Mouse (Mus musculus) layer of hippocampus, adult 8-10 months (tissue): Measurements from ENCODE around the gene Gstp1. TPM values are rescaled to one million over a fixed set of nuclear protein-coding genes. Genes with fewer than 3 reads are reported as not detected.
A peak's percentile ranks its signal among the peaks of the same experiment; 100 is the strongest.

Source experiments
- DNase-seq, 2 experiments: peaks; one replicate each; pipeline ENCODE4 v3.0.0; 2022; ENCODE audit warnings: low spot score in 2 of 2
- total RNA-seq, 4 experiments: library from RNA; stranded (reverse); gene quantifications; 2 replicates each; pipeline ENCODE4 v1.2.4; 2022

Gene Gstp1
- total RNA-seq, 4 experiments from 2014 or later = 395 to 468 (median 434) TPM

DNA sequence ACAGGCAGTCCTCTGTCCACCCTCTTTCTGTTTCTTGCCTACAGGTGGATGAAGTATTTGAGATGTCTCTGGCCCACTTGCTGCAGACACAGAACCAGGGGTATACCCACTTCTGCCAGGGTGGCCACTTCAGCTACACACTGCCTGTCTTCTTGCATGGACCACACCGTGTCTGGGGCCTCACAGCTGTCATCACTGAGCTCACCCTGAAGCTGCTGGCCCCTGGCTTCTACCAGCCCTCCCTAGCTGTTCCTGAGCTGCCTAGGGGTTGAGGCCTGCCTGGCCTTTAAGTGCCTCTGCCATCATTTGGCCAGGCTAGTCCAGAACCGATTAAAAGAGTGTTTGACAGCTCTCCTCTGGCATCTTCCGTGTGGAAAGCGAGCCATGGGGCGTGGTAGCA, 36.0 kb downstream of the Gstp1 start:
- no peak for DNase-seq

DNA sequence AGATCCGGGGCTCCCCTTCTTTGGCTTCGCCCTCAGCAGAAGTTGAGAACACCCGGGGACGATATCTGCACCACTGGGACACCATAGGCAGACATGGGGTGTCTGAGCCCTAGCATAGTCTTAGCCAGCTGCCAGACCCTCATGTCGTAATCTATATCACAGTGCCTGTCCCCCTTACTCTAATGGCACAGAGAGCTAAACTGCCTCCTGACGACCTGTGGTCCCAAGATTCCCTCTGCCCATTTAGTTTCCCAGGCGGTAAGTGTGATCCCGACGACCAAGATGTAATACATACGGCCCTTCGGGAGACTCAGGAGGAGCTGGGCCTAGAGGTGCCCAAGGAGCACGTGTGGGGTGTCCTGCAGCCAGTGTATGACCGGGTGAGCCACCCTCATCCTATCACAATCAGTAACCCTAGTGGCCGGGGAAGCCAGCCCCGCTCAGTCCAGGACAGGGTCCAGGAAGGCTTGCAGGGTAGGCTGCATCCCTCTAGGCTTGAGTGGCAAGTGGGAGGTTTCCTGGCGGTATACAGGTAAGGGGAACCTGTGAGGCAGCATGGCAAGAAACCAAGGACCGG, 36.7 kb downstream of the Gstp1 start:
- DNase-seq = no peak

DNA sequence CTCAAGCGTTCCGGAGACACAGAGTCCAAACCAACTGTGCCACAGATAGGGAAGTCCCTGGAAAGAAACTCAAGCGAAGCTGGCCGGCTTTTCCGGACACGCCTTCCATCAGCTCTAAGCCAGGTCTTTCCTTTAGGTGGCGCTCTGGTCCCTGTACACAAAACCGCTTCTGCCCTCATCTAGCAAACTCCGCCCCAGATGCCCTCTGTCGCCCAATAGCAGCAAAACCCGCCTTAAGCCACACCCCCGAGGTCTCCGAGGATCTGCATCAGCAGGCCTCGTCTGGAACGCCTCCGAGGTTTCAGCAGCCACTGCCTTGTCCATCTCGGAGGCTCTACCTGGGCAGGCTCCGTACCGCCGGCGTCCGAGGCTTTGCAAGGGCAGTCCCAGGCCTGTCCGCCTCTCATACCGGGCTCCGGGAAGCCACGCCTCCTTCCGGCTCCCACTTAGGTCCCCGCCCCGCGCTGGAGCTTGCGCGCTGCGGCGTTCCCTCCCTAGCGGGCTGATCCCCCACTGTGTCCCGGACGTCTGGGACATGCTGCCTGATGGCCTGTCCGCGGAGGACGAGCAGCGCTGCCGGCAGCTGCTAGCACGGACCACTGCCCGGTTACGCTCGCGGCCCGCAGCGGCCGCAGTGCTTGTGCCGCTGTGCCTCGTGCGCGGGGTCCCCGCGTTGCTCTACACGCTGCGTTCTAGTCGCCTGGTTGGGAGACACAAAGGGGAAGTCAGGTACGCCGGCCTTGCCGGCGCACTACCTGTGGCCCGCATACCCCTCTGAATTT, 37.5 kb downstream of the Gstp1 start, which contains the start of the genes Nudt8 and Gm49405:
Gene Nudt8, plus strand, starts transcription at position 462 of the 782 bp plus-strand sequence.
Gene Gm49405, plus strand, starts transcription at position 508 of the 782 bp plus-strand sequence.
- peak; percentile 95 to 97 for DNase-seq

GRCm38 (mm10) chr19:3999121-3999730, 38.6 kb downstream of the Gstp1 start:
- DNase-seq = no peak

DNA sequence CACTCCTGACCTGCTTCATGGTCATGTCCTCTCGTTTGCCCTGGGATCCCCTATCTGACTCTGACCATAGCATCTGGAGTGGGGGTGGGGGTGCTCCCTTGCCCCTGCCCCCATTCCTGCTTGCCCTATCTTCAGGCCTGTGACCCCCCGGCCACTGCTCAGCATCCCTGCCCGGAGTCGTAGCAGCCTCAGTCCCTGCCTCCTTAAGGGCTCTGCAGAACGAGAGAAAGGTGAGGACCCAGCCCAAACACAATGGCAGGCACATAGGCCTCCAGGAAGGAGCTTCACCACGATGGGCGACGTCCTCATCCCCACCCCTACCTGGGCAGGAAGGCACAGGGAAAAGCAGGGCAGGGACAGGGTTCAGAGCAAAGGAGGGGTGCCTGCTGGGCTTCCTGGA, 39.5 kb downstream of the Gstp1 start:
- no peak for DNase-seq

- no peak for DNase-seq
These were observed 40.6 kb downstream of the Gstp1 start for GRCm38 (mm10) chr19:3997231-3997630.

- no peak for DNase-seq
These were observed 41.0 kb downstream of the Gstp1 start for GRCm38 (mm10) chr19:3996747-3997146.

DNA sequence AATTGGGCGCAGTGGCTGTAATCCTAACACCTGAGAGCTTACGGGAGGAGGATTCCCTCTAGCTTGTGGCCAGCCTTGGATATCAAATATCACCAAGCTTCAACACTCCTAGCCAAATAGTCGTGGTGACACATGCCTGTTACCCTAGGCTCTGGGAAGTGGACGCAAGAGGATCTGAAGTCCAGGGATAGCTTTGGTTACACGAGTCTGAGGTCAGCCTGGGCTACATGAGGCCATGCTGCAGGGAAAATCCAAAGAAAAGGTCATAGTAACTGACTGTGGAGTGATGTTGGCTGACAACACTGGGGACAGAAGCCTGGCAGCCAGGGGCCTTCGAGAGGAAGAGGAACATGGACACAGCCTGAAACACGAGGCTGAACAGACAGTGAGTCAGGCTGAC, 41.7 kb downstream of the Gstp1 start:
- no peak for DNase-seq

- no peak for DNase-seq
These were observed 42.3 kb downstream of the Gstp1 start for GRCm38 (mm10) chr19:3995505-3995904.

DNA sequence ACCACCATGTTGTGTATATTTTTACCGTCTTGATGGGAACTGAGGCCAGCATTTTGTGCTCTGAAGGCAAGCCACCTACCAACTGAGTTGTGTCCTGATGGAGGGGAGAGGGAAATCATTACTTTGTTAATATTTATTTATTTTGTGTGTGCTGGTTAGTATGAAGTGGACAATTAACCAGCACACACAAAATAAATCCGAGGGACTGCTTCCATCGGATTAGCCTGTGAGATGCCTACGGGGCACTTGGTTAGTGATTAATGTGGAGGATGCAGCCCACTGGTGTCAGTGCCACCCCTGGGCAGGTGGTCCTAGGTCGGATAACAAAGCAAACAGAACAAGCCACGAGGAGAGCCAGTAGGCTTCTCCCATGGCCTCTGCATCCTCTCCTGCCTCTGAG, 42.9 kb downstream of the Gstp1 start:
- no peak for DNase-seq

DNA sequence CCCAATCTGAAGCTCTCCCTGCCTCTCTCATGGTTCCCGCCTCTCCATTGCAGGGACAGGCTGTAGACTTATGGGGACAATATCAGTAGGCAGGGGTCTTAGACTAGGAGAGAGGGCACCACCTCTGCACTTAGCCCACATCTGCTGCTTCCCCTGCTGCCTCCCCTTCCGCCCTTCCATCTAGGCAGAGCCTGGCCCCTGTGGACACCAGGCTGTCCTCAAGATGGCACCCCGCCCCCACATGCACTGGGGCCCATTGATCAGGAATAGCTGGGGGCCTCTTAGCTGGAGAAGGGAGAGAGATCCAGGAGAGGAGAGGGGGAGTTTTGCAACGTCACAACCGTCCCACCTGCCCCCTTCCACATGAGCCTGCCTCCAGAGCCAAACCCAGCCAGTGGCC, 45.4 kb downstream of the Gstp1 start, which contains the start of gene Tbx10:
Gene Tbx10, plus strand, starts transcription at position 337 of the 400 bp plus-strand sequence.
- no peak for DNase-seq

- DNase-seq = no peak
These were observed 45.8 kb downstream of the Gstp1 start for GRCm38 (mm10) chr19:3991966-3992365.

DNA sequence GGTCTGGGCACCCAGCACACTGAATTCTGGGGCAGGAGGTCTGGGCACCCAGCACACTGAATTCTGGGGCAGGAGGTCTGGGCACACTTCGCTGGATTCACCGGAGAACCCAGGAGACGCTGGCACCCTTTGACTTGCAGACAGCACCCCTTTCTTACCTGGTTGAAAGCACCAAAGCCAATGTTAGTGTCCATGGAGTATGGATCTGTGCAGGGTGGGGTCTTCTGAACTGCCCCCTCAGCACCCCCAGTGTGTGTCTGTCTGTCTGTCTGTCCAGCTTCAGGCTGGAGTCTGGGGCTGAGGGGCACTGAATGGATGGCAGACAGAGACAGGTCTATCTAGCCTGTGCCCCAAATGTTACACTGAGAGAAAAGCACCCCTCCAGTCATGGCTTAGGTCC, 46.2 kb downstream of the Gstp1 start:
- no peak for DNase-seq

DNA sequence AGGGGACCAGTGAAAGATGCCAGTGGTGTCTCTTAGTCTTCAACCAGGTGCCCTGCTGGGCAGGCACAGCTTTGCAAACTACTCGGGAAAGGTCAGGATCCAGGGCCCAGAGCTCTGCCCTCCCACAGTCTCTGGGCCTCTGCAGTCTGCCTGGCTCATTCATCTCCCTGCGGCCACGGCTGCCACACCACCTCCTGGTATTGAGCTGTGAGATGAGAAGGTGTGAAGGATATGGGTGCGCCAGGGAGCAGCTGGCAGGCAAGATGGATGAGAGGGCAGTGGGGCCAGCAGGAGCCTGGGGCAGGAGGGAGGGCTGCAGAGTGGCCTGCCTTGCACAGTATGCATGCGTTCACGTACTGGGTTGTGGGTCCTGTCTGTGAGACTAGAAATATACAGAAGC, 47.0 kb downstream of the Gstp1 start:
- DNase-seq = no peak

DNA sequence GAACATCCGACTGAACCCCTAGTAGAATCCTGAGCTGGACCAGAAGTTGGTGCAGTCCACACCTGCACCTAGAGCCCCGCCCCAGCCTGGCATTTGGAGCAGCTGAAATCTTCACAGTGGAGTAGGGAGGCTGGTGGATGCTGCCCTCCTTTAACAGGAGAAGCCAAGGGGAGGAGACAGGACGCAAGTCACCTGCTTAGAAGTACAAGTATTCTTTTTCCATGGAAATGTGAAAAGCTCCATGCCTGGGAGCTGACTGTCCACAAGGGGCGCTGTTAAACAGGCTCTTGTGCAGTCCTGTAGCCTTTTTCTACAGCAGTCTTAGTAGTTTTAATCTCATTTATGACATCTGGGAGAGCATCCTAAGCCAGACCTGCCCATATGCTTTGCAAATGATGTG, 49.0 kb downstream of the Gstp1 start:
- DNase-seq = no peak

- DNase-seq = no peak
These were observed 49.7 kb downstream of the Gstp1 start for GRCm38 (mm10) chr19:3988066-3988465.

DNA sequence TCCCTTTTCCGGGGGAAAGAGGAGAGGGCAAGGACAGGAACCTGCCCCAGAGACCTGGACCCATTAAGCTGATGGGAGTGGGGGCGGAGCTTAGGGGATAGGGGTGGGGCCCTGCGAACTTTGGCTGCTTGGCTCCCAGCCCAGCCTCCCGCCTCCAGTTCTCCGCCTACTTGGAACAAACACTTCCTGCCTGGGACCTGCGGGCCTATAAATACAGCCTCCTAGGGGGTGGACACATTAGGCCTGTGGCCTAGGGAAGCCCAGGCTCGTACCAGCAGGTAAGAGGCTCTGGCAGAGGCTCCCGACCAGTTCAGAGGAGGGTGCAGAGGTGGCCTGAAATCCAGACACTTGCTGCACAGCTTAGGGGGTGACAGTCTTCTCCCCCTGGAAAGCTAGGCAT, 51.5 kb downstream of the Gstp1 start, which contains the start of gene Acy3:
Gene Acy3, plus strand, starts transcription at position 237 of the 400 bp plus-strand sequence.
- peak in 1 of 2 experiments; percentile 47 for DNase-seq

Other genes with a start within 250 kb of the Gstp1 start
- gene Chka, start 186.2 kb downstream of the Gstp1 start, total RNA-seq = 100 to 1,000 TPM in 2 of 4 experiments, 10 to 100 TPM in 2; 77.7 to 128 (median 104) TPM
- 10 to 100 TPM; 19.4 to 39.9 (median 30.6) TPM for gene Tcirg1, start 130.9 kb downstream of the Gstp1 start, total RNA-seq
- gene Ndufs8, start 125.2 kb downstream of the Gstp1 start, total RNA-seq = 100 to 1,000 TPM; 114 to 145 (median 126) TPM
- 1 to 10 TPM; 3.5 to 7.6 (median 5.5) TPM for gene Aldh3b1, start 108.2 kb downstream of the Gstp1 start, total RNA-seq
- 10 to 100 TPM; 12.1 to 49.4 (median 31.1) TPM for gene Unc93b1, start 102.8 kb downstream of the Gstp1 start, total RNA-seq
- not detected for gene Aldh3b3, start 79.3 kb downstream of the Gstp1 start, total RNA-seq
- gene Aldh3b2, start 65.7 kb downstream of the Gstp1 start, total RNA-seq = 1 to 10 TPM in 2 of 4 experiments, under 1 TPM in 2; 0.47 to 1.3 (median 0.90) TPM
- gene Acy3, start 51.4 kb downstream of the Gstp1 start, total RNA-seq = 1 to 10 TPM; 1.5 to 2.7 (median 1.7) TPM
- gene Tbx10, start 45.2 kb downstream of the Gstp1 start, total RNA-seq = not detected
- 1 to 10 TPM; 7.7 to 9.4 (median 8.7) TPM for gene Nudt8, start 37.4 kb downstream of the Gstp1 start, total RNA-seq
- gene Gm49405, start 37.4 kb downstream of the Gstp1 start, total RNA-seq = 1 to 10 TPM in 3 of 4 experiments, under 1 TPM in 1; 0.86 to 2.4 (median 1.7) TPM
- gene Doc2g, start 34.7 kb downstream of the Gstp1 start, total RNA-seq = 1 to 10 TPM; 1.6 to 3.5 (median 3.0) TPM
- 100 to 1,000 TPM; 246 to 277 (median 263) TPM for gene Ndufv1, start 25.2 kb downstream of the Gstp1 start, total RNA-seq
- gene Gstp2, start 8.0 kb upstream of the Gstp1 start, total RNA-seq = 10 to 100 TPM; 44.8 to 75.0 (median 48.9) TPM
- gene Gstp3, start 21.6 kb upstream of the Gstp1 start, total RNA-seq = not detected
- not detected for gene Cabp2, start 43.6 kb upstream of the Gstp1 start, total RNA-seq
- 10 to 100 TPM; 27.6 to 38.9 (median 31.5) TPM for gene Cdk2ap2, start 59.2 kb upstream of the Gstp1 start, total RNA-seq
- gene Pitpnm1, start 62.0 kb upstream of the Gstp1 start, total RNA-seq = 100 to 1,000 TPM; 180 to 200 (median 193) TPM
- 100 to 1,000 TPM; 117 to 127 (median 123) TPM for gene Aip, start 87.9 kb upstream of the Gstp1 start, total RNA-seq
- under 1 TPM in 1 of 4 experiments, not detected in 3; 0.07 TPM for gene Gpr152, start 101.8 kb upstream of the Gstp1 start, total RNA-seq
- gene Cabp4, start 106.0 kb upstream of the Gstp1 start, total RNA-seq = under 1 TPM in 1 of 4 experiments, not detected in 3; 0.68 TPM
- 10 to 100 TPM; 83.8 to 99.0 (median 98.2) TPM for gene Coro1b, start 110.6 kb upstream of the Gstp1 start, total RNA-seq
- gene Ptprcap, start 115.6 kb upstream of the Gstp1 start, total RNA-seq = 1 to 10 TPM; 1.3 to 4.4 (median 1.6) TPM
- 10 to 100 TPM; 30.1 to 44.3 (median 41.1) TPM for gene Rps6kb2, start 125.4 kb upstream of the Gstp1 start, total RNA-seq
- gene Carns1, start 137.5 kb upstream of the Gstp1 start, total RNA-seq = 10 to 100 TPM in 1 of 4 experiments, 1 to 10 TPM in 3; 6.3 to 10.1 (median 8.9) TPM
- gene Tbc1d10c, start 153.3 kb upstream of the Gstp1 start, total RNA-seq = 1 to 10 TPM in 3 of 4 experiments, under 1 TPM in 1; 0.66 to 2.0 (median 1.4) TPM
- 100 to 1,000 TPM; 255 to 271 (median 266) TPM for gene Ppp1ca, start 154.1 kb upstream of the Gstp1 start, total RNA-seq
- 10 to 100 TPM in 2 of 4 experiments, 1 to 10 TPM in 2; 8.7 to 11.6 (median 9.7) TPM for gene Rad9a, start 163.7 kb upstream of the Gstp1 start, total RNA-seq
- gene Clcf1, start 176.3 kb upstream of the Gstp1 start, total RNA-seq = 1 to 10 TPM in 3 of 4 experiments, under 1 TPM in 1; 0.70 to 3.3 (median 1.9) TPM
- gene AC109138.7, start 176.4 kb upstream of the Gstp1 start, total RNA-seq = not detected
- gene Pold4, start 193.9 kb upstream of the Gstp1 start, total RNA-seq = 10 to 100 TPM; 13.3 to 25.1 (median 18.5) TPM
- gene Ssh3, start 231.2 kb upstream of the Gstp1 start, total RNA-seq = 10 to 100 TPM; 64.8 to 79.5 (median 68.0) TPM
- 10 to 100 TPM; 60.3 to 77.2 (median 67.3) TPM for gene Ankrd13d, start 245.2 kb upstream of the Gstp1 start, total RNA-seq